ENCODE assay signal across 8 mouse cellular contexts in the genomic region with DNA sequence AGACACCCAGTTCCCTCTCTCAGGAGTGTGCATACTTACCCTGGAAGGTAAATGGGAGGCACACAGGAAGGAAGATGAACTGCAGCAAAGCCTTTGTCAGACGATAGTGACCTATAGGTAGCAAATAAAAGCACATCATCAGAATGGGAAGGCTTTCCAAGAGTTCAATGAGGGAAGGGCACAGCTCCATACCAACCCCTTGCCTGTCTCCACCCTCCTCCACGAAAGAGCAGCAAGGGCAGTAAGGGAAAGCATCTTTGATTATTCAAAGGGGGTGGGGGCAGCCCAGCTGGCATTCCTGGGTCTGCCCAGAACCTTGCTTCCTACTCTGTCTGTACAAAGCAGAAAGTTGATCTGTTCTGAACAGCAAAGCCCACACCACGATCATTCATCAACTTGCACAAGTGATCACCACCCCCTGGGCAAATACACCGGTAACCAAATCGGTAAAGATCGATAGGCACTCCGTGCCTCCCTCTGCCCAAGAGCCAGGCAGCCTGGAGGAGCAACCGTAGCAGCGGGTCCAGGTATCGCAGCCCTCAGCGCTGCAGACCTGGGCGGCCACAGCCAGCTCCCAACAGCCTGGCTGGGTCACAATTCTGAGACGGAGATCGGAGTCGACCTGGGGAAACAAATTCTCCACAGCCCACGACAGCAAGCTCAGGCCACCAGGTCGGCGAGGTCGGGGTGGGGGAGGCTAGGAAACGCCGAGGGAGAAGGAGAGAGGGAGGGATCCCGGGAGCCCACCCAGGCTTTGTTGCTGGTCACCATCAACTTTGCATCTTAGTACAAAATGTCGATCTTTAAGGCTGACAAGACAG. TPM values are rescaled to one million over a fixed set of nuclear protein-coding genes. Genes with fewer than 3 reads are reported as not detected.
DNase-seq lines count a peak whose midpoint lies in the region; ATAC-seq and TF ChIP-seq lines count a peak whose summit lies in the region.

No protein-coding gene starts in this region.

- peaks cover 28% of the 10 kb centered on the region for H3K36me3 ChIP-seq in G1E (replicated peaks)
- no peaks in the 10 kb centered on the region; the same call in 1 of the 2 replicates for H3K36me3 ChIP-seq in heart, embryonic 16.5 days (ENCODE audit: control insufficient read depth, insufficient read depth)
- H3K36me3 ChIP-seq in stomach, embryonic 15.5 days: no peaks in the 10 kb centered on the region

- H3K9ac ChIP-seq in heart, embryonic 16.5 days (ENCODE audit: low read length): peak overlapping the region; percentile 91
- H3K9ac ChIP-seq in stomach, embryonic 15.5 days: peak overlapping the region; percentile 80

- H3K4me3 ChIP-seq in G1E (ENCODE audit: low read depth, low read length): peak overlapping the region; percentile 86
- peak overlapping the region; percentile 74 for H3K4me3 ChIP-seq in heart, embryonic 16.5 days (ENCODE audit: low read length)
- peak overlapping the region; percentile 95 for H3K4me3 ChIP-seq in stomach, embryonic 15.5 days (replicated peaks)

- 8% methylated on average over 23 of the region's 23 CpGs for WGBS in heart, embryonic 16.5 days
- WGBS in stomach, embryonic 15.5 days: 7% methylated on average over 23 of the region's 23 CpGs

- peak overlapping the region; percentile 1; the same call in 1 of the 2 replicates for H3K27ac ChIP-seq in heart, embryonic 16.5 days (ENCODE audit: low read length)
- no peak overlapping the region for H3K27ac ChIP-seq in stomach, embryonic 15.5 days

- peak overlapping the region; percentile 96 for H3K4me2 ChIP-seq in heart, embryonic 16.5 days (ENCODE audit: low read depth, low read length)
- H3K4me2 ChIP-seq in stomach, embryonic 15.5 days: peak overlapping the region; percentile 95

- H3K9me3 ChIP-seq in G1E (replicated peaks): no peaks in the 10 kb centered on the region
- no peaks in the 10 kb centered on the region for H3K9me3 ChIP-seq in heart, embryonic 16.5 days (replicated peaks; ENCODE audit: control insufficient read depth, low read length)
- H3K9me3 ChIP-seq in stomach, embryonic 15.5 days: no peaks in the 10 kb centered on the region

- DNase-seq in cerebellum, adult 11 months: peak; percentile 14
- no peak for DNase-seq in G1E (ENCODE audit: low spot score)
- peak; percentile 52 for DNase-seq in embryo, embryonic 10.5 days (ENCODE audit: low spot score)
- DNase-seq in kidney, postnatal 4 days: peak; percentile 37 to 59

- H3K4me1 ChIP-seq in G1E (ENCODE audit: insufficient read depth, low read depth, low read length): peaks cover 22% of the 10 kb centered on the region
- H3K4me1 ChIP-seq in heart, embryonic 16.5 days (ENCODE audit: control insufficient read depth, insufficient read depth, low read length): peaks cover 5% of the 10 kb centered on the region
- peaks cover 3% of the 10 kb centered on the region; the same call in 1 of the 2 replicates for H3K4me1 ChIP-seq in stomach, embryonic 15.5 days

- no peak for TF ChIP-seq CTCF in G1E (IDR thresholded peaks at IDR 0.05; ENCODE audit: low read depth, low read length)

- no peak for ATAC-seq in cerebellum, adult (ENCODE audit: insufficient number of reproducible peaks, low FRiP score, low TSS enrichment)
- no peak for ATAC-seq in G1E (ENCODE audit: extremely low read depth, insufficient number of reproducible peaks, low FRiP score, poor library complexity, severe bottlenecking)
- no peak for ATAC-seq in heart, embryonic 16.5 days (replicated peaks; ENCODE audit: extremely low read depth, insufficient read depth, low FRiP score)
- peak; percentile 25 for ATAC-seq in megakaryocyte-erythroid progenitor cell, adult 5-6 weeks (replicated peaks; ENCODE audit: low FRiP score, low TSS enrichment, poor library complexity, severe bottlenecking)
- no peak for ATAC-seq in stomach, embryonic 15.5 days (ENCODE audit: insufficient read depth, low FRiP score, low read depth)

- H3K27me3 ChIP-seq in G1E (ENCODE audit: insufficient read depth, low read length): no peaks in the 10 kb centered on the region
- H3K27me3 ChIP-seq in heart, embryonic 16.5 days (ENCODE audit: control insufficient read depth, insufficient read depth, low read length): no peaks in the 10 kb centered on the region
- no peaks in the 10 kb centered on the region for H3K27me3 ChIP-seq in stomach, embryonic 15.5 days (replicated peaks)

RNA-seq across cellular contexts. Expression of gene Bbx, which starts 3.1 kb away (rescaled TPM):
- total RNA-seq in G1E (2014; fragmentation: Nextera tagmentation) (112 and 113 TPM in 2 replicates), G1E (2017) (39.7 and 43.7 TPM in 2 replicates)
- polyA plus RNA-seq in G1E (2012): 2.9 and 3.7 TPM in 2 replicates
- polyA plus RNA-seq in heart, embryonic 16.5 days (2015; fragmentation: Nextera tagmentation; extraction: Ambion mirVana): 27.9 and 30.0 TPM in 2 replicates
- total RNA-seq in megakaryocyte-erythroid progenitor cell, adult 5-6 weeks (2014; fragmentation: Nextera tagmentation): 9.6 and 10.6 TPM in 2 replicates
- 19.1 and 19.5 TPM in 2 replicates for total RNA-seq in megakaryocyte-erythroid progenitor cell, adult 5-6 weeks (2017)
- polyA plus RNA-seq in stomach, embryonic 15.5 days (2015; fragmentation: Nextera tagmentation; extraction: Ambion mirVana): 41.8 and 43.2 TPM in 2 replicates
